Mouse (Mus musculus) layer of hippocampus, adult 2 months (tissue): ENCODE measurements around the gene Adra2c. TPM values are rescaled to one million over a fixed set of nuclear protein-coding genes. Genes with fewer than 3 reads are reported as not detected.

Experiments
- DNase-seq, 2 experiments: peaks; one replicate each; pipeline ENCODE4 v3.0.0; 2022; ENCODE audit warnings: low spot score in 2 of 2
- H3K27ac ChIP-seq: fragments of 200-600 bp; 2 replicates; pipeline ENCODE4 v1.8.1; 2022
- H3K4me3 ChIP-seq: fragments of 200-600 bp; 2 replicates; pipeline ENCODE4 v1.8.1; 2022; ENCODE audit warnings: mild to moderate bottlenecking
- CTCF ChIP-seq: fragments of 200-600 bp; conservative IDR thresholded peaks from 2 replicates; pipeline ENCODE4 v1.8.1; 2022; ENCODE audit warnings: antibody characterized with exemption, mild to moderate bottlenecking, moderate library complexity
- long read RNA-seq, 2 experiments: library from polyadenylated mRNA; stranded (forward); transcript quantifications; one replicate each; pipeline ENCODE4 v2.0.0; 2021; ENCODE audit warnings: borderline mapping rate in 2 of 2
- total RNA-seq, 2 experiments: library from RNA; stranded (reverse); gene quantifications; 2 replicates each; pipeline ENCODE4 v1.2.3; 2021

The Adra2c gene
- 10 to 100 TPM; 23.6 to 25.6 TPM for total RNA-seq
- long read RNA-seq, experiment 1, transcript Adra2c-201 (1 exons, 3,445 nt) = major isoform, 65 of 65 reads
- long read RNA-seq, experiment 1, partial matches to known transcripts = 0 of 65 reads
- long read RNA-seq, experiment 1, other reads (novel, unspliced or antisense) = 0 of 65 reads
- long read RNA-seq, experiment 2, transcript Adra2c-201 (1 exons, 3,445 nt) = major isoform, 84 of 84 reads
- long read RNA-seq, experiment 2, partial matches to known transcripts = 0 of 84 reads
- long read RNA-seq, experiment 2, other reads (novel, unspliced or antisense) = 0 of 84 reads

DNA sequence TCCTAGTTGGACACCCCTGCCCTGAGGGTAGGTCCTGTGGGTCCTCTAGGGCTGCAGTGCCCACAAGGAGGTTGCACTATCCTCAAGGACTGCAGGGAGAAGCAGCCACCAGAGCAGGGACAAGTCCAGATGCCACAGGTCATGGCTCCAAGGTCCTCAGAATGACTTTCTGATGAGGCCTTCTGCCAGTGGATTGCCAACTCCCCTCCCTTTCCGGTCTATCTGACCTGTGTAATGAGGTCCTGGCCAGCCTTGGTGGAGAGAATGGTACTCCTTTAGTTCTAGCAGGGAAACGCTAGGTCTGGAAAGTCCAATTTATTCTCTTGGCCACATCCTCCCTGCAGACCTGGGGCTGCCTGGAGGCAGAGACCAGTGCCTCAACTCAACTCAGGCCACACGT lies at the start of gene Adra2c:
Adra2c (plus strand) TSS at position 301 of the 400 bp plus-strand sequence.
- TF ChIP-seq CTCF = no peak
- H3K27ac ChIP-seq = peak within 1 kb of the TSS; percentile 90
- H3K4me3 ChIP-seq = peak within 1 kb of the TSS; percentile 71
- DNase-seq = no peak

DNA sequence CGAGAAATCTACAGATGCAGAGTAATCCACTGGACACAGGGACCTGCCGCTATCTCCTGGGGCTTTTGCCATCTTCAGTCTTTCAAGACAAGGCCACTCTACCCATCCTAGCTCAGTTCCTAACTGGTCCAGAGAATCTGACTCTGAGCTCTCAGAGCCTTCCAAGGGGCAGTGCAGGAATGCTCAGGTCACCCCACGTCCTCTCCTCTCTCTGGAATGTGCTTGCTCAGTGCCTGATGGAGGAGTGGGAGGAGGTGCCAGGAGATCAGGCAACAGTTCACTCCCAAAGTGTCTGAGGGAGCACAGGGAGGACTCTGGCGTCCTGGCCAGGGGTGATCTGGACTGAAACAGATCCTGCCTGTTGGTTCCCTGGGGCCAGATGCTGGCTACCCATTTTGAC lies 45.0 kb upstream of the Adra2c start:
- H3K27ac ChIP-seq = no peak overlapping the region
- TF ChIP-seq CTCF = no peak
- no peak overlapping the region for H3K4me3 ChIP-seq

DNA sequence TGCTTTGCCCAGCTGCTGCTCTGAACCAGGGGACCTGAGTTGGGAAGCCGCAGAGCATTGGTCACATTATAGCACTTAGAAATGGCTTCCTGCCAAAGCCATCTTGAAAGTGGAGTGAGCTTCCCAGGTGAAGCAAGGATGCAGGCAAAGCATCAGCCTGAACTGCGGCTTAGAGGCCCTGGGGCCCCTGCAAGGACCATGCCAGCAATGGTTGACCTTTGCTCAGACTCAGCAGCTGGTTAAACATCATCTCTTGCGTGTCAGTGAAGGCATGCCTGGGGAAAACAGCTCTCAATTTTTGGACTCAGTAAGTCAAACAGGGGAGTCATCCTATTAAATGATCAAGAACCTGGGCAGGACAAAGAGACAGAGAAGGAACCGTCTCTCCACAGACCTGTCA lies 40.4 kb upstream of the Adra2c start:
- TF ChIP-seq CTCF = no peak
- no peak overlapping the region for H3K4me3 ChIP-seq
- no peak overlapping the region for H3K27ac ChIP-seq
- DNase-seq = no peak

More for the DNA sequence above, 45.0 kb upstream of the Adra2c start:
- no peak for DNase-seq

DNA sequence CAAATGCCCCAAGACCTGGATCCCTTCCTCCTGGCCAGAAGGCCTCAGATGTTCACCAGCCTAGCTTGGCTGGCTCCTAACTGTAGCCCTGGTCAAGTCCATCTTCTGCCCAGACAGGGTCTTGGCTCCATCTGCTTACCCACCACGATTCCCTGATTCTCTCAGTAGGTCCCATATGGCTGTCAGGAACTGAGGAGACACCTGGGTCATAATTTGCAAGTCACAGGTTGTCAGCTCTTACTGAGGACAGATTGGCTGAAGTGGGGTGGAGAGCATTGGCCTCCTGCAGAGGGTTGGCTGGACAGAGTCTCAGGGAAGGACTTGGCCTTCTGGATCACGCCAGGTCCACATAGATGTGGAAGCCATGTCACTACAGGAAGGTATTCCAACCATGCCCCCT lies 39.5 kb upstream of the Adra2c start:
- no peak for TF ChIP-seq CTCF
- no peak overlapping the region for H3K27ac ChIP-seq
- H3K4me3 ChIP-seq = no peak overlapping the region
- DNase-seq = no peak

DNA sequence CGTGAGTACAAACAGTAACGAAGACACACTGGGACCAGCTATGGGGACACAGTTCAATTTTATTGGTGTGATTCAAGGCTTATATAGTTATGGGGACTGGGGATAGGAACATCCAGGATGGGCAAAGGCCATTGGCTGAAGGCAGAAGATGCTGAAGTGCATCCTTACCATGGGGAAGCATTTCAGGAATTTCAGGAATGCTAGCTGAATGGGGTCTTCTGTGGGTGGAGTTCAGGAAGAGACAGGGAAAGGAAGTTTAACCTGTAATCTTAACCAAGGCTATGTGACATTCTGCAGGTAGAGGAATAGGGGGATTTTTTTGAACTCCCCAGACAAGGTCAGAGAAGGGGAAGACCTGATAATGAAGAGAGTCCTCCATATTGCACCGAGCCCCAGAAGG lies 36.6 kb upstream of the Adra2c start:
- TF ChIP-seq CTCF = no peak
- Histone ChIP-seq H3K4me3 (no peak overlapping the region), H3K27ac (no peak overlapping the region)
- no peak for DNase-seq

DNA sequence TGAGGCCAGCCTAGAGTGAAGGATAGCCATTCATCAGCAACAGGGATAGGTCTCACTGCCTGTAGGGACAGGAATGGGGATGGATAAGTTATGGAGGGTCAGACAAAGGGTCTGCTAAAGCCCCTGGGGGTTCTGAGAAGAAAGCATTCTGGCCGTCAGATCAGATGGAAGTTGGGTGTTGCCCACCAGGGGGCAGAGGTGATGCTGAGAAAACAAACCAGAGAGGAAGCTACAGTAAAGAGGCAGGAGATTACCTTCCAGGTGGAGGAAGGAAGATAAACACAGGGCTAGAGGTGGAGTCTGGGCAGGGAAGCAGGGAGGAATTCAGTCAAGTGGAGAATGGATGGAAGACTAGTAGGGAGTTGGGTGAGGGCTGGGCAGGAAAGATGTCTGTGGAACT lies 33.9 kb upstream of the Adra2c start:
- Histone ChIP-seq H3K4me3 (no peak overlapping the region), H3K27ac (no peak overlapping the region)
- DNase-seq = no peak
- TF ChIP-seq CTCF = peak; percentile 75

DNA sequence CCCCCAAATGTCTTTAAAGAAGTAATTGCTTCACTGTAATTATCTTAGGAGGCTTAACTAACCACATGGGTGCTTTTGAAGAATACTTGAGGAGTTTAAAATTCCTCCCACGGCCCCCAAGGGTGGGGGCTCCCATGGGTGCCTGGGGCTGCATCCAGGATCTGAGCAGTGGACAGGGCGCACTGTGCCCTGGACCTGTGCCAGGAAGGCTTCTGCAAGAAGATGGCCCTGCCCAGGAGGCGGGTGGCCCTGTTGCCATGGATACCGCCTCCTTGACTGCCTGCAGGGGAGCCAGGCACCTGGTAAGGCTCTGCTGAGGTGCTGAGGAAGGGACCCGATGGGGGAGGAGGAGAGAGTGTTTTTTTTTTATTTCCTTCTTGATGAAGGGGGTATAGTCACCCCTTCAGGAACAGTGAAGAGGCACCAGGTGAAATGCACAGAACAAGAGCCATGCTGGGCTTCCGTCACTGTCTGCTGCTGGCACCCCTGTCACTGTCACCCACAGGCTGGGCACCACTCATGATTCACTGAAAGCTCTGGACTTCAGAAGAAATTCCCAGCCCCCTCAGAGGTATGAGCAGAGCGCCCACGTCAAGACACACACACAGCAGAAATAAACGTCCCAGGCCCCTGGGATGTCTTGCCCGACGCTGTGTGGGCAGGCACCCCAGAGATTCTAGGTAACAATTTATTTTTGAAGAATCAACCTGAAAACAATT lies 32.4 kb upstream of the Adra2c start:
- Histone ChIP-seq H3K4me3 (no peak overlapping the region), H3K27ac (no peak overlapping the region)
- DNase-seq = peak in 1 of 2 experiments; percentile 10
- no peak for TF ChIP-seq CTCF

DNA sequence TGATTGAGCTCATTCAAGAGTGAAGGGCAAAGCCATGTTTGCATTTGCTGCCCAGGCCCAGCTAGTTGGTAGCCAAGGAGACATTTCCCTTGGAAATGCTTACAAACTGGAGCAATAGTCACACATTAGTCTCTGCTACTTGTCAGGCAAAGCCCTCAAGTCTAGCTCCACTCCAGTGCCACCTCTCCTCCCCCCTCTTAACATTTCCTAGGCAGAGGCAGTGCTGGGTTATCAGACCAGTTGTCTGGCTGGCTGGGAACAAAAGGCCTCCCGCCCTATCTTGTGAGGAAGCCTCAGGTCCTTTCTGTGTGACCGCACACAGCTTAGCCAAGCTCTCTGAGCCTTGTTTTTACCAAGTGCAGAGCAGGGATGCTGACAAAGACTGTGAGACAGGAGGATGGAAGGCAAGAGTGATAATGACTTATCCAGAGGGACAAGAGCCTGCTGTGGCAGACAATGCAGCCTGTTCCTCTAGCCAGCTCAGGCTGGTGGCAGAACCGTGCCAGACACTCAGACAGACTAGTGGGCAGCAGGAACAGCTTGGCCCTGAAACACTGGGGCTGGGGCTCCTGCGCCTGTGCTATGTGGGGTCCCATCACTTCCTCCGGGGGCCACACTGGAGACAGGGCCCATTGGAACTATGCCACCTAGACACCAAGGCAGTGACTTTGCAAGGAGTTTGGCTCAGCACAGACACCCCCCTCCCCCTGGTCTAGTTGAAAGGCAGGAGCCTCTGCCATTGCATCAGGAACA lies 23.0 kb upstream of the Adra2c start:
- Histone ChIP-seq H3K27ac (no peak overlapping the region), H3K4me3 (no peak overlapping the region)
- no peak for TF ChIP-seq CTCF
- DNase-seq = no peak

DNA sequence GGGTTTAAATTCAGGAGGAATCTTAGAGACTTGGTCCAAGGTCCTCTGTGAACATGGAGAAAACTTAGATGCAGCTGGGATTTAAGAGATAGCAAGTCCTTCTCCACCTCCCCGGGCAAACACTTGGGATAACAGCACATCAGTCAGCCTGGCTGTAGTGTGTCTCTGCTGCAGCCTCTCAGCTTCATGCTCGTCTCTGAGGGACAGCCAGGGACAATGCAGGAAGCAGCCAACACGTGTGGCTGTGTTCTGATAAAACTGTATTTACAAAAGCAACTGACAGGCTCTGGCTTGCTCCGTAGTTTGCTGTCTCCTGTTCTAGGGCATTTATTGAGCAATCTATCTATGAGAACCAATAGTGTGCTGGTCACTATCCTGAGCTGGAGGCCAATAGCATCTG lies 14.4 kb upstream of the Adra2c start:
- Histone ChIP-seq H3K4me3 (no peak overlapping the region), H3K27ac (no peak overlapping the region)
- no peak for TF ChIP-seq CTCF
- DNase-seq = no peak

DNA sequence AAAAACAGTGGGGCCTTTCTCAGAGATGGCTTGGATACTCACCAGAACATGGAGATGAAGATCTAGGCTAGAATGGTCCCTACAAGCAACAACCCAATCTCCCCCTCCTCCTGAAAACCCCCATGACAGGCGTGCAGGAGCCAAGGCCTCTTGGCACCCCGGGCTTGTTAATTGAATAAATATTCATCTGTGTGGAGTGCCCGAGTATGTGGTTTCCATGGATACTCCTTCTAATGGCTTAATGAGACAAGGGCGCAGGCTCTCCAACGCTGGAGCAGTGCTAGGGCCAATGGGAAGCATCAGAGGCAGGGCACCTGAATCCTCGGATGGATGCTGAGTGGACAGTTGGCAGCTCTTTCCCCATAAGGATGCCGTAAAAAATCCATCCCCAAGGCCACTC lies 10.6 kb upstream of the Adra2c start:
- peak overlapping the region; percentile 36; the same call in 1 of the 2 replicates for H3K27ac ChIP-seq
- DNase-seq = no peak

DNA sequence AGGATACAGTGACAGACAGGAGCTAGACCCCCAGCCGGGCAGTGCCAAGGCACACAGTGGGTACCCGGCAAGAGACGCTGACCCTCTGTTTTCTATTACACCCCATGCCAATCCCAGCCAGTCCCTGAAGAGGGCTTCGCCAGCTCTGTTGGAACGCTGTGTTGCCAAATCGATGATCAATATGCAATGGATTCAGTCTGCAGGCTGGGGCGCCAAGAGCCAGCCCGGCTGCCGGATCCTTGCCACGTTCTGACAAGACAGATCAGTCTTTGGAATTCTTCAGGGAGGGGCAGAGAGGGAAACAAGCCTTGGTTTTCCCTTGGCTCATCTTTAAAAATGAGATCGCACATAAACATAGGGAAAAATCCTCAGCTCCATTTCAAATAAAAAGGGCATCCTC lies 2.8 kb upstream of the Adra2c start:
- Histone ChIP-seq H3K27ac (no peak overlapping the region), H3K4me3 (no peak overlapping the region)
- DNase-seq = no peak
- TF ChIP-seq CTCF = no peak; the same call in 1 of the 2 replicates

More for the DNA sequence above, 10.6 kb upstream of the Adra2c start:
- no peak overlapping the region for H3K4me3 ChIP-seq
- no peak for TF ChIP-seq CTCF

DNA sequence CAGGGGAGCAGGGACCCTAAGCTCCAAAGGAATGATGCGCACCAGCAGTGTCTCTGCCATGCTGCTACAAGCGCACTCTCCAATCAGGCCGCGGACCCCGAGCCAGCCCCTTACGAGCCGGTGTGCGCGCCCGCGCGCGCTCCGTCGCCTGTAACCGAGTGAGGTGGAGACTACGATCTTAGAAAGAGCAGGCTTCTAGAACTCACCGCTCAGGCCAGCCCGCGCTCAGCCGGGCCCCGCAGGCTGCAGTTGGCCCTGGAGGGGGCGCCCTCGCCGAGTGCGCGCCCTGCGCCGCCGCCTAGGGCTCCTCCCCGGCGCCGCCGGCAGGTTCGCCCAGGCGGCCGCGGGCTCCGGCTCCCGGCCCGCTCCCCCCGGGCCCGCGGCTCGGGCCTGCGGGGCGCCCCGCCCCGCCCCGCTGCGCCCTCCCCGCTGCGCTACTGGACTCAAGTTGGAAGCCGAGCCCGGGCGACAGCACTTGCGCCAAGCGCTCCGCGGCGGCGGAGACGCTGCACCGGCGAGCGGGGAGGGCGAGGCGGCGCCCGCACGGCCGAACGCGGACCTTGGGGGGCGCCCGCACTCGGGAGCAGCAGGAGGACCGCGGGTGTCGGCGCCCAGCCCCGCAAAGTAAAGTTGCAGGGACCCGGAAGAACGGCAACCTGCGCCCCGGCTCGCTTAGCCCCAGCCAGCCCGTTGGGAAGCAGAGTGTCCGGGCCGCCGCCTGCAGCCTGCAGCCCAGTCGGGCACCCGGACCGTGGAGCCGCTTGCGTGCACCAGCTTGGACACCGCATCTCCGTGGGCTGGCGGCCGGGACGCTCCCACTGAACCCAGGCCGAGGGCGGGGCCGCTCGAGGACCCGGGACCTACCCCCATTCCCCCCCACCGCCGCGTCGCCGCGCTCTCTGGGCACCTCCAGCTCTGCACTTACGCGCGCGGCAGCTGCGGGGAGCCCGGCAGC lies 899 bp downstream of the Adra2c start:
- peak overlapping the region; percentile 90 for H3K27ac ChIP-seq
- peak overlapping the region; percentile 71 for H3K4me3 ChIP-seq
- peak; percentile 71 for TF ChIP-seq CTCF
- DNase-seq = peak; percentile 48 to 73

DNA sequence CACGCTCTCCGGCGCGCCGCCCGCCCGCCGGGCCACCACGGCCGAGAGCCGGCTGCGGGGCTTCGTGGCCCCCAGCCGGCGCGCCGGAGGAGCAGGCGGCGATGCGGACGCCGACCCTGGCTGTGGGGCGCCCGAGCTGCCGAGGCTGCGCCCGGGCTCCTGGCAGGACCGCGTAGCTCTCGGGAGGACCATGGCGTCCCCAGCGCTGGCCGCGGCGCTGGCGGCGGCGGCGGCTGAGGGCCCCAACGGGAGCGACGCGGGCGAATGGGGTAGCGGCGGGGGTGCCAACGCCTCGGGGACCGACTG lies 1.5 kb downstream of the Adra2c start:
- no peak for TF ChIP-seq CTCF
- no peak for DNase-seq
- H3K4me3 ChIP-seq = peak overlapping the region; percentile 71
- peak overlapping the region; percentile 90 for H3K27ac ChIP-seq
